Mouse (Mus musculus) neural tube, embryonic 11.5 days (tissue): Measurements from ENCODE around the gene Hfe. TPM values are rescaled to one million over a fixed set of nuclear protein-coding genes. Genes with fewer than 3 reads are reported as not detected.
A peak's percentile ranks its signal among the peaks of the same experiment; 100 is the strongest.

Experiments used
- ATAC-seq: fragments of 200-750 bp; cut with Nextera tagmentation; 2 replicates; pipeline ENCODE4 v1.8.0; 2017; ENCODE audit warnings: moderate number of reproducible peaks, mild to moderate bottlenecking, moderate TSS enrichment, moderate library complexity; ENCODE audit not compliant: insufficient read depth, low FRiP score, low TSS enrichment
- DNase-seq: peaks from one replicate; pipeline ENCODE4 v3.0.0-alpha.2; 2015; ENCODE audit warnings: low spot score
- H3K27ac ChIP-seq: fragments of 300-500 bp; sonication (generic); 2 replicates; pipeline ENCODE4 v1.5.1; 2014; ENCODE audit warnings: low read depth, mild to moderate bottlenecking, low read length
- H3K27me3 ChIP-seq: fragments of 300-500 bp; sonication (generic); 2 replicates; pipeline ENCODE4 v1.6.1; 2014; ENCODE audit warnings: mild to moderate bottlenecking, low read length, mixed read lengths; ENCODE audit not compliant: control insufficient read depth, insufficient read depth
- H3K36me3 ChIP-seq: fragments of 300-500 bp; sonication (generic); 2 replicates; pipeline ENCODE4 v1.6.1; 2014; ENCODE audit warnings: mild to moderate bottlenecking, low read length, moderate library complexity, mixed read lengths; ENCODE audit not compliant: control insufficient read depth, insufficient read depth
- H3K4me1 ChIP-seq: fragments of 300-500 bp; sonication (generic); 2 replicates; pipeline ENCODE4 v1.6.1; 2014; ENCODE audit warnings: low read length, mixed read lengths; ENCODE audit not compliant: control insufficient read depth, insufficient read depth
- H3K4me2 ChIP-seq: fragments of 300-500 bp; sonication (generic); 2 replicates; pipeline ENCODE4 v1.6.1; 2014; ENCODE audit warnings: low read depth, mild to moderate bottlenecking, moderate library complexity
- H3K4me3 ChIP-seq: fragments of 300-500 bp; sonication (generic); 2 replicates; pipeline ENCODE4 v1.5.1; 2014; ENCODE audit warnings: low read depth, low read length
- H3K9ac ChIP-seq: fragments of 300-500 bp; sonication (generic); 2 replicates; pipeline ENCODE4 v1.6.1; 2014; ENCODE audit warnings: mild to moderate bottlenecking, low read length
- H3K9me3 ChIP-seq: fragments of 300-500 bp; sonication (generic); 2 replicates; pipeline ENCODE4 v1.6.1; 2016; ENCODE audit warnings: low read length; ENCODE audit not compliant: control insufficient read depth
- WGBS: fragments of 180-500 bp; shearing (Covaris S2); extraction: QIAGEN DNeasy Blood & Tissue Kit; methylation state at CpG from one replicate; pipeline ENCODE4 v1.1.7; 2014; 5-methylcytosine and 5-hydroxymethylcytosine counted together
- polyA plus RNA-seq: library from polyadenylated mRNA; unstranded; fragments of >200 nt; fragmentation: Nextera tagmentation; extraction: Ambion mirVana; gene quantifications from 2 replicates; pipeline ENCODE4 v1.2.1, GENCODE M21; 2014

Hfe gene
- 3.2 and 3.3 TPM in 2 replicates for polyA plus RNA-seq

DNA sequence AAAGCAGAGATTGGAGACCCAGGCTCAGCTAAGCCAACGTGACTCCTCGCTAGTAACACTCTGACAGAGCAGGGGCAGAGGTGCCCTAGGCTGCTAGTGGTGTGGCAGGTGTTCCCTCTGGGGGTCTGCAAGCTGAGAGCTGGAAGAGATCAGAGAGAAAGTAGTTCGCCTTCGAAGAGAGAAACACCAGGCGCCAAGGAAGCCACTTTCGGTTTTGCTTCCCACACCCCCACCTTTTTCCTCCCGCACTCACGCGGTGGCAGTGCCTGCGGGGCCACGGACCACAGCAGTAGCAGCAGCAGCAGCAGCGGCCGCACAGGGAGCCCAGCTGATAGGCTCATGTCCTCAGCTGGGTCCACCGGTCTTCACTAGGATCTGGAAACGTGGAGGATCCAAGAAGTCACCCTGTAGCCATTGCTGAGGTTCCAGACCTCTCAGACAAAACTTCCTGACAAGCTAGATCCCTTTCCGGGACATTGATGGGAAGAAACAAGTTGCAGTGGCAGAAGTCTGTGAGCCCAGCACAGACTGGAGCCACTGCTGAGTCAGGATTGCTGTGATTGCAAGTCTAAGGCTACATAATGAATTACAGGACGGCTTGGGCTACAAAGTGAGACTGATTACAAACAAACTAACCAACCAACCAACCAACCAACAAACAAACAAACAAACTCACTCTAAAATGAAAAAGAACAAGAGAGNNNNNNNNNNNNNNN lies at the start of gene Hfe:
Hfe (minus strand) TSS at position 481 of the 716 bp plus-strand sequence.
- peak; percentile 60; the same call in 1 of the 2 replicates for ATAC-seq
- Histone ChIP-seq H3K9me3 (no peaks in the 10 kb centered on the region), H3K9ac (peak within 1 kb of the TSS; percentile 50), H3K27ac (0 out of 2 replicates have a peak within 1 kb of the TSS, but pooled peaks have one; percentile 27), H3K36me3 (no peaks in the 10 kb centered on the region), H3K27me3 (no peaks in the 10 kb centered on the region), H3K4me3 (peak within 1 kb of the TSS; percentile 27), H3K4me2 (peak within 1 kb of the TSS; percentile 63), H3K4me1 (peaks cover 7% of the 10 kb centered on the region)
- WGBS: 4% methylated on average over 17 of the region's 17 CpGs
- DNase-seq: peak; percentile 62

GRCm38 (mm10) chr13:23759916-23760239 lies 49.2 kb upstream of the Hfe start:
- 69% methylated on average over 1 of the region's 1 CpGs for WGBS
- no peak overlapping the region for H3K4me3 ChIP-seq
- no peaks in the 10 kb centered on the region for H3K36me3 ChIP-seq
- ATAC-seq (no peak), DNase-seq (no peak)
- peak overlapping the region; percentile 72 for H3K27ac ChIP-seq
- H3K4me1 ChIP-seq: peaks cover 3% of the 10 kb centered on the region; the same call in 1 of the 2 replicates
- H3K4me2 ChIP-seq: peak overlapping the region; percentile 70
- no peaks in the 10 kb centered on the region for H3K27me3 ChIP-seq
- 0 out of 2 replicates have a peak overlapping the region, but pooled peaks have one; percentile 57 for H3K9ac ChIP-seq
- H3K9me3 ChIP-seq: no peaks in the 10 kb centered on the region

DNA sequence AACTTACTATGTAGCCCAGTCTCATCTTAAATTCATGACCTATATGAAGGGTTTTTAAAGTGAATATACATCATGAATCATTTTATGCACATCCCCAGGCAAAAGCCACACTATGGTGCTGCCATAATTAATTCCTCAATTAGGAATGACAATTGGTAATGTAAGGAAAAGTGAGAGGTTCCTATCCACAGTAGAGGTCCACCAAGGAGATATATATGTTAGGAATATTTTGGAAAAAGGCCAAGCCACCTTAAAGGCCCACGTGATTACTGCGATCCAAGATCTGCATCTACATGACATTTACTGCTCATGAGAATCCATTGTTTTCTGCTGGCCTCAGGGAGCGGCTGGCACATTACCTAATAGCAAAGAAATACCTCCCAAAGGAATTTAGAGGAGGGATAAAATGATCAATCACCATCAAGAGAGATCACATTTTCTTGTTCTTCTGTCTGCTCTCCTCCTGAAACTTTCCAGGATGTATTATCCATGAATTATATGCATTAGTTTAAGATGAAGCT lies 48.7 kb upstream of the Hfe start:
- no peaks in the 10 kb centered on the region for H3K9me3 ChIP-seq
- peaks cover 3% of the 10 kb centered on the region; the same call in 1 of the 2 replicates for H3K4me1 ChIP-seq
- no peak overlapping the region for H3K27ac ChIP-seq
- H3K9ac ChIP-seq: no peak overlapping the region
- H3K4me2 ChIP-seq: no peak overlapping the region
- no peaks in the 10 kb centered on the region for H3K36me3 ChIP-seq
- no peak for ATAC-seq
- DNase-seq: no peak
- H3K4me3 ChIP-seq: no peak overlapping the region
- H3K27me3 ChIP-seq: no peaks in the 10 kb centered on the region
- WGBS: 55% methylated on average over 3 of the region's 3 CpGs

GRCm38 (mm10) chr13:23757921-23758320 lies 47.3 kb upstream of the Hfe start:
- 0 out of 2 replicates have a peak overlapping the region, but pooled peaks have one; percentile 27 for H3K27ac ChIP-seq
- WGBS: 46% methylated on average over 3 of the region's 3 CpGs
- no peak for ATAC-seq

DNA sequence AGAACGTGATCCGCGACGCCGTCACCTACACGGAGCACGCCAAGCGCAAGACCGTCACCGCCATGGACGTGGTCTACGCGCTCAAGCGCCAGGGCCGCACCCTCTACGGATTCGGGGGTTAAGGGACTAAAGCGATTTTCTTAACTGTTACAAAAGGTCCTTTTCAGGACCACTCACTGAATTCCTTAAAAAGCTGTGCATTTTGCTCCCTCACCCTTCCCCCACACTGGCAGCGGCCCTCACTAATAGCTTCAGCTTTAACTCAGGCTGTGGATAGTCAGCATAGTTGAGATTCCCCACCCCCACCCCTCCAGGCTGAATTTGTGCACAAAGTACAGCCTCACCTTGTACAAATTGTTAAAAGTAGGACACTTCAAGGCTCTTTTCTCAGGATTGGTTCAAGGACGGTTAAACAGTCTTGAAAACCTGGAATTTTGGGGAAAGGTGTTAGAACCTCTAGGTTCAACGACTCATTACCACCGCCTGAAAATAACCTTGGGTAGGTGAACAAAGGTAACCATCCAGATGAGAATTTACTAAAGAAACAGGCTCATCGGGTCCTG lies 46.6 kb upstream of the Hfe start:
- peak; percentile 61 for DNase-seq
- H3K4me1 ChIP-seq: peaks cover 3% of the 10 kb centered on the region; the same call in 1 of the 2 replicates
- H3K27ac ChIP-seq: peak overlapping the region; percentile 80
- peak overlapping the region; percentile 50 for H3K4me2 ChIP-seq
- WGBS: 2% methylated on average over 17 of the region's 23 CpGs
- H3K4me3 ChIP-seq: peak overlapping the region; percentile 34
- ATAC-seq: peak; percentile 4; the same call in 1 of the 2 replicates
- H3K27me3 ChIP-seq: no peaks in the 10 kb centered on the region
- no peaks in the 10 kb centered on the region for H3K9me3 ChIP-seq
- H3K36me3 ChIP-seq: no peaks in the 10 kb centered on the region
- peak overlapping the region; percentile 54 for H3K9ac ChIP-seq

More at GRCm38 (mm10) chr13:23757921-23758320, 47.3 kb upstream of the Hfe start:
- Histone ChIP-seq H3K36me3 (no peaks in the 10 kb centered on the region), H3K27me3 (no peaks in the 10 kb centered on the region), H3K4me1 (peaks cover 3% of the 10 kb centered on the region; the same call in 1 of the 2 replicates), H3K9ac (no peak overlapping the region), H3K4me2 (no peak overlapping the region; the same call in 1 of the 2 replicates), H3K4me3 (no peak overlapping the region), H3K9me3 (no peaks in the 10 kb centered on the region)
- no peak for DNase-seq

DNA sequence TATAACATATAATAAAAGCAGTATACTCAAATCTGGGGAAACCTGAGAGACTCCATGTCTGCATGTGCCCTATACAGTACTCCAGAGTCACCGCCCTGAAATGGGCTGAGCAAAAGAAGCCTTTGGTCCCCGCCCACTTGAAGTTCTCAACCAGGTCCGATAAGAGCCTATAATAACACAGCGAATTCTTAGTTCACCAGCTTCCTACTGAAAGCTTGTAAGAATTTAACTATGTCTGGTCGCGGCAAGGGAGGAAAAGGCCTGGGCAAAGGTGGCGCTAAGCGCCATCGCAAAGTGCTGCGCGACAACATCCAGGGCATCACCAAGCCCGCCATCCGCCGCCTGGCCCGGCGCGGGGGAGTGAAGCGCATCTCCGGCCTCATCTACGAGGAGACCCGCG lies 46.1 kb upstream of the Hfe start, which contains the start of gene Hist1h4b:
Hist1h4b (plus strand) TSS at position 224 of the 400 bp plus-strand sequence.
- Histone ChIP-seq H3K36me3 (no peaks in the 10 kb centered on the region), H3K9me3 (no peaks in the 10 kb centered on the region), H3K27ac (peak within 1 kb of the TSS; percentile 80), H3K9ac (peak within 1 kb of the TSS; percentile 54), H3K4me1 (peaks cover 3% of the 10 kb centered on the region; the same call in 1 of the 2 replicates), H3K27me3 (no peaks in the 10 kb centered on the region), H3K4me3 (peak within 1 kb of the TSS; percentile 34), H3K4me2 (peak within 1 kb of the TSS; percentile 50)
- 0% methylated on average over 15 of the region's 22 CpGs for WGBS
- peak; percentile 86 for DNase-seq
- peak; percentile 60 for ATAC-seq

- no peak overlapping the region for H3K4me2 ChIP-seq
- H3K4me3 ChIP-seq: no peak overlapping the region
- H3K9me3 ChIP-seq: no peaks in the 10 kb centered on the region
- no peak overlapping the region for H3K9ac ChIP-seq
- DNase-seq (no peak), ATAC-seq (no peak)
- no peaks in the 10 kb centered on the region for H3K27me3 ChIP-seq
- H3K4me1 ChIP-seq: peaks cover 3% of the 10 kb centered on the region; the same call in 1 of the 2 replicates
- H3K27ac ChIP-seq: no peak overlapping the region
- H3K36me3 ChIP-seq: no peaks in the 10 kb centered on the region
Measured at GRCm38 (mm10) chr13:23755000-23755399, 44.3 kb upstream of the Hfe start.

DNA sequence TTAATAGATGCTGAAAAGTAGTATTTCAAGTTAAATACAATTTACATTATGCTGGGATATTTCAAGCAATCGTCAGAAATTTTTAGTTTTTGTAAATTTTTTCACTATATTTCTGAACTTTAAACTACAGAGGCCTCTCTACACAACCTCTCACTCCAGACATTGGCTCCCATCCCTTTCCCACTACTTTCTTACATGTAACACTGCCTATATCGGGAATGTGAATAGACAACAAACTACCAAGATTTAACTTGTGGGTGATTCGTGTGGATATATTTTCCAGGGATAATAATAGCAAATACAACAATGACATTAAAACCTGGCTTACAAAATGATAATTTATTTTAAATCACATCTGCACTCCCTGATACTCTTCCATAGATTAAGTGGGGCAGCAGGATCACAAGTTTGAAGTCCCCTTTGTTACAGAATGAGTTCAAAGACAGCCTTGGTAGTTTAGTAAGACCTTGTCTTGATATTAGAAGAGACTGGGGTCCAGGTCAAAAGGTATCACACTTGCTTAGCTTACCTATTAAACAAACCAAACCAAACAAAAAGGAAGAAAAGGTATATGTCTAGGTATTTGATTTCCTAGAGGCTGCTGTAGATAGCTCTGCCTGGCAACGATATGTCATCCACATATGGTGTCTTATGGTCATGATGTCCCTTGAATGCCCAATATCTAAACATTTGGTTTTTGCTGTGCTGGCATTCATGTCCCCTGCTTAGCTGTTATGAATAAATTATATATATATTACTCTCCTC lies 42.8 kb upstream of the Hfe start:
- ATAC-seq (no peak), DNase-seq (no peak)
- Histone ChIP-seq H3K36me3 (no peaks in the 10 kb centered on the region), H3K4me2 (no peak overlapping the region), H3K27me3 (no peaks in the 10 kb centered on the region), H3K9ac (no peak overlapping the region), H3K9me3 (no peaks in the 10 kb centered on the region), H3K4me1 (peaks cover 3% of the 10 kb centered on the region; the same call in 1 of the 2 replicates), H3K4me3 (no peak overlapping the region), H3K27ac (0 out of 2 replicates have a peak overlapping the region, but pooled peaks have one; percentile 35)
- WGBS: 62% methylated on average over 4 of the region's 4 CpGs
